Mouse (Mus musculus): Measurements from ENCODE around the gene Pcsk7. TPM values are rescaled to one million over a fixed set of nuclear protein-coding genes. Genes with fewer than 3 reads are reported as not detected.

The Pcsk7 gene
- total RNA-seq, 2 experiments from 2014 or later, result 13.7 to 13.9 TPM

DNA sequence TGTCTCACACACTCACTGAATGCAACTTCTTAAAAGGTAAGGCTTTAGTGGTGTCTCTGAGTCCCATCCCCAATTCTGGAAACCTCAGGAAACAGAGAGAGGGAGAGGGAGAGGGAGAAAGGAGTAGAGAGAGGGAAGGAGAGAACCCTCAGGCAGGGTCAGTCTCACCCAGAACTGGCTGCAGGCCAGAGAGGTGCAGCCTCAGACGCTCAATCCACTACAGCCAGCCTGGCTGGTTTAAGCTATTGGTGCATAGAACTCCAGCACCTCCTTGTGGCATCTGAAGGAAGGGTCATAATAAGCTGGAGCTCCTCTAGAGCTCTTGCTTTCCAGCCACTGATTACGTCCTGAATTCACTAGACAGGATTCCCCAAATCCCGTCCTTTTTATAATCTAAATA is 30.6 kb downstream of the Pcsk7 start:
- peak; percentile 66 for DNase-seq
- intact Hi-C loops (cut with DNase I; ENCODE audit: low total_unique reads), result loop anchor here (2.0 kb wide), 1 partner anchor 24 kb away; no protein-coding TSS in a partner anchor

DNA sequence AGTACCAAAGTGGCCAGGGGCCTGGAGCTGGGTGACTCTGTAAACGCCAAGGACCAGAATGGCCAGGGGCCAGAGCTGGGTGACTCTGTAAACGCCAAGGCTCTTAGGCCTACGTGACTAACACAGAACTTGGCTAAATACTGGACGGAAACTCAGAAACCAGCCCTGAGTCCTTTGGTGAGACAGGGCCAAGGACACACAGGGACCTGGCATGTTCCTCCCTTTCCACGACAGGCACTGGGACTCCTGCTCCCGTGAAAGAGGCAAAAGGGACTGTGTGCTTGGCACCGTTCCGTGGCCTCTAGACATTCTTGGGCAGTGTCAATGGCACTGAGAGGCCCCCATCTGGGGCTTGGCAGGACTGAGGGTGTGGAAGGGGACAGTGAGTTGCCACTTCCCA is 31.8 kb downstream of the Pcsk7 start:
- DNase-seq, result no peak
- intact Hi-C loops (cut with DNase I; ENCODE audit: low total_unique reads), result no loop called here

DNA sequence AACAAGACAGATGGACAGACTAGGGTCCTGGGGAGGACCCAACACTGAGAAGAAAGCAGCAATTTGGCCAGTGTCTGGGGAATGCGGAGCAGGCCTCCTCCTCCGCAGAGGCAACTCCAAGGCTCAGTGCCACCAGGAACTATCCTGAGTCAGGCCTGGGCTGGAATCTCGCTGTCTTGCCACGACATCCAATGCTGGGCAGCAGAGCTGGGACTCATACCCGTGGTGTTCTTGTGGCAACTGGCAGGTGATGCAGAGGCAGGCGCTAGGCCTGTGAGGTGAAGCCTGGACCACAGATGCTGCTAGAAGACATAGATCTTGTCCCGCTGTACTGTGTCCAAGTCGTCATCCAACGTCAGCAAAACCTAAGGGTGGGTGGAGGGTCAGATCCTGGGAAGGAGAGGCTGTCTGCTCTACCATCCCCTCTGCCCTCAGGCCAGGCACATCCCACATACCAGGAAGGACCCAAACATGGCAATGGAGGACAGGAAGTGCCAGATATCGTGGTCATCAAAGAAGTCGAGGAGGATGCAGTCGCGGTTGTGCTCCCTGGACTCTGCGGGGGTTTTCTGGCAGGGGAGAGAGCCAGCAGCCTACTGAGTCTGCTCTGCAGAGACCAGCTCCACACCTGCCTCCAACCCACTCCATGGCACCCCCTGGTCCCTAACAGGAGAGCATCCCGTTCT is 32.8 kb downstream of the Pcsk7 start:
- intact Hi-C loops (cut with DNase I; ENCODE audit: low total_unique reads), result no loop called here
- DNase-seq, result no peak

DNA sequence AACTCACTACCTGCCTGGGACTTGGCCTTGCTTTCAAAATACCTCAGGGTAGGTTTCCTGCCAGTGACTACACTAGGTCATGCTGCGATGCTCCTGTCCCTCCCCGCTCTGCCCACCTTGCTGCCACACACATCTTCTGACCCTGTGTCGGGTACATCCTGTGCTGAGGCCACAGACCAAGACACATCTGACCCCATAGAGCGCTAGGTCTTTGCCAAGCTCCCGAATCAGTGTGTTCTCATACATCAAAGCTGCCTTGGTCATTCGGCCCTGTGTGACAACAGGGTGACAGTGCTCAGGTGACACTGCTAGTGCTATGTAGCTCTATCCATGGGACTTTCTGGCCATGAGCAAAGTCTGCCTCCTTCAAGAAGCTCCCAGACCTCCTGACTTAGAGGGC is 33.5 kb downstream of the Pcsk7 start:
- DNase-seq, result no peak
- intact Hi-C loops (cut with DNase I; ENCODE audit: low total_unique reads), result no loop called here

DNA sequence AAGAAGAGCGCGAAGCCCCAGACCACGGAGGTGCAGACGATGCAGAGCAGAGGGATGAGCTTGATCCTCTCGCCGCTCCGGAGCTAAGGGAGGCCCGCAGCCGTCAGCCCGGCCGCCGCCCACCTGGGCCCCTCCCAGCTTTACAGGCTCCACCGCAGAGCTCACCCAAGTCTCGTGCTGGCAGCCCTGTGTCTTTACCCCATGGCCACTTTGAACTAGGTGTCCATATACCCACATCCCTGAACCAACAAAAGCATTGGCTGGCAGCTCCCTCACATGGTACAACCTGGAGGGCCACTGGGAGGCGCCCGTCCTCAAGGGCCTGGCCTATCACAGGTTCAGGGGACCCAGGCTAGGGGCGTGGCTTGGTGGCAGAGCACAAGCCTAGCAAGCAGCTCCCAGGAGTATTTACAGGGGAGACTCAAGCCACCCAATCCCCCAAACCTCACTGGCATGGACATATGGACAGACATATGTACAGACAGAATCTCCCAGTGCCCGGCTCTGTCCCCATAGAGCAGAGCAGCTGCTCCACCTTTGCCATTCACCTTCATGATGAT is 35.1 kb downstream of the Pcsk7 start:
- DNase-seq, result no peak
- intact Hi-C loops (cut with DNase I; ENCODE audit: low total_unique reads), result no loop called here

DNA sequence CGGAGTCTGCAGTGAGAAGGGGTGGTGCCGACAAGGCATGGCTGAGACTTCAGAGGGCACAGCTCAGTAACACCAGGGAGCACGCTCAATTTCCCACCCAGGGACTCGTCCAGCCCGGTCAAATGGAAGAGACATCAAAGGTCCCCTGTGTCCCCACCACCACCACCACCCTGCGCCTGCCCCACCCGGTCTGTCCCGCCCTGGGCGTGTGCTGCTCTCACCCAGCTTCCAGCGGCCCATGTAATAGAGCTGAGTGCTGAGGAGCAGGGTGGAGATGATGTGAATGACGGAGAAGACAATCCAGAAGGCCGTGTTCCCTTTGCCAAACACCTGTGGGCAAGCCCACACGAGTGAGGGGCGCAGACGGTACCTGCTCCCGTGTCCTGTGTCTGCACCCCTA is 36.2 kb downstream of the Pcsk7 start:
- DNase-seq, result no peak
- intact Hi-C loops (cut with DNase I; ENCODE audit: low total_unique reads), result no loop called here

DNA sequence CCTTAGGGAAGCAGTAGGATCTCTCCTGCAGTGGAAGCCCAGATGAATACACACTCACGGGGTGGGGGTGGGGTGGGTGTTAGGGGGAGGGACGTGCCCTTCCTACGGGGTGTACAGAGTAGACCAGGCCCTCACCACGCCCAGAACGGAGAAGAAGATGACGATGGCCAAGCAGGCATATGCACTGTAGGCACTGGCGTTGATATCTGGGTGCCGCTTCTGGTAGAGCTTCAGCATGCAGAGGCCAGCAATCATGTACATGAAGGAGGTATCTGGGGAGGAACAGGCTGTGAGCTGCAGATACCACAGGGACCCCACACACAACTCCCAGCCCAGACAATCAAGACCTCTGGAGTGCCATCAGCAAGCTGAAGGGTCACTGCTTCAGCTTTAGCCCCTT is 36.6 kb downstream of the Pcsk7 start:
- no peak for DNase-seq
- intact Hi-C loops (cut with DNase I; ENCODE audit: low total_unique reads), result no loop called here

DNA sequence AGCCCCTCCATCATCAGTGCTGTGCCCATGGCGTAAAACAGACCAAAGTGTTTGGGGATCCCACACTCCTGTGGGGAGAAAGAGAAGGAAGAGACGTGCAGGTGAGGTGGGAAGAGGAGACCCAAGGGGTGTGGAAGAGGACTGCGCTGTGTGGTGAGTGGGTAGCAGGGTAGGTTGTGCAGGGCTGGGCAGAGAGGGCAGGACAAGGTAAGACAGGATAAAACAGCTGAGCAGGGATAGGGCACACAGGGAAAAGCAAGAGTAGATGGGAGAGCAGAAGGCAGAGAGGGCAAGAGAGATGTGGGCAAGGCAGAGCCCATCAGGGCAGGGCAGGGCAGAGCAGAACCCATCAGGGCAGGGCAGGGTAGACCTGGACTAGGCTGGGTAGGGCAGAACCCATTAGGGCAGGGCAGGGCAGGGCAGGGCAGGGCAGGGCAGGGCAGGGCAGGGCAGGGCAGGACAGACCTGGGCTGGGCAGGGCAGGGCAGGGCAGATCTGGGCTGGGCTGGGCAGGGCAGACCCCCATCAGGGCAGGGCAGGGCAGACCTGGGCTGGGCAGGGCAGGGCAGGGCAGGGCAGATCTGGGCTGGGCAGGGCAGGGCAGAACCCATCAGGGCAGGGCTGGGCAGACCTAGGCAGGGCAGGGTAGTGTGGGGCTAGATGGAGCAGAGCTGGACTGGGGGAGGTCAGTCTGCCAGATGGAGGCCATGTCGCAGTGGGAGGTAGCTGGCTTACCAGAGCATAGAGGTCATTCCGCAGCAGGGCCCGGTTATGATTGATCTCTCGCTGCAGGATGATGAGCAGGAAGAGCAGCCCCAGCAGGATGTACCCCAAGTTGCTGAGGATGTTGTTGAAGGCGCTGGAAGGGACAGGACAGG is 37.6 kb downstream of the Pcsk7 start:
- DNase-seq, result no peak
- intact Hi-C loops (cut with DNase I; ENCODE audit: low total_unique reads), result no loop called here

DNA sequence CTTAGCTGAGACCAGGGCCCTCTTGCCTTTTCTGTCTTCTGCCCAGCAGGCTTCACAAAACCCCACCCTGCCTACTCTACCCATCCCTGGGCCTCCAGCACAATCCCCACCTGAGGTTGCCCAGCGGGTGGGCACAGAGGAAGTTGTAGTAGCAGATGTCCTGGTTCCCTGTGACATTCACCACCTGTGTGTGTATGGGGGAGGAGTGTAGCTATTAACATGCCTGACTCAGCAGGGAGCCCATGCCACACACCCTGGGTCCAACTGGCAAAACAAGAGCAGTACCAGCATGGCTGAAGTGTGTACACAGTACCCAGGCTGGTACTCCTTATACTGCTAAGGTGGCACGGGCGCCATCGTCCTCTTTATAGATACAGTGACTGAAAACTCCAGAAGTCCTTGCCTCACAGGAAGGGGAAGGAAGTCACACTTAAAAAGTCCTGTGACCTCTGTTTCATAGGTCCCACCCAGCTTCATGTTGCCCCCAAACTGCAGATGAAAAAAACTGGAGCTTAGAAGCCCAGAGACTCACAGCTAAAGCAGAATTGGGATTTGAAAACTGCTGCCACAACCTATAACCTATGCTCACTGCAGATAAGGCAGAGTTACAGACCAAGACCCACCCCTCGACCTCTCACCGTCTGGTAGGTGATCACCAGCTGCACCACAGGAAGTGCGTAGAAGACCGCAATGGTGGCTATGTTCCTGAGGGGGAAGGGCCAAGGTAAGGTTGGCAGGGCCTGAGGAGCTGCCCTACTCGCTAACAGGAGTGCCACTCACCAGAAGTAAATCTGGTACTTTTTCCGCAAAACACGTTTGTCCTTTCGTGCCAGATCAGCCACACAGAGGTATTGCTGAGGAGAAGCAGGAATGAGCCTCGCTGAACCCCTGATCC is 38.5 kb downstream of the Pcsk7 start:
- no peak for DNase-seq

DNA sequence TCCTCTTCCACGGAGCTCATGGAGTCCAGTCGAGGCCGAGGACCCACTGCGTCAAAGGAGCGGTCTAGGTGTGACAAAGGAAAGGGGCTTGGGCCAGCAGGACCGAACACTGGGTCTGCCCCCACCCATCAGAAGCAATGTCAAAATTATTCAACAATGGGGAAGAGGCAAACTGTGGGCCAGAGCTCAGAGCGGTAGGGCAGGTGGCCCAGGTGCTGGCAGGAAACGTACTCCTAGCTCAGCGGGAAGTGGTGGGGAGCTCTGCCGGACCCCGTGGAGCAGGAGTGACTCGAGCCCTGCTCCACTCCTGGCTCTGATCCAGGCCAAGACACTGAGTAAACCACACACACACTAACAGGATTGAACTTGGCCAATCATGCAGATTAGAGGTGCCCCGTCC is 39.4 kb downstream of the Pcsk7 start:
- intact Hi-C loops (cut with DNase I; ENCODE audit: low total_unique reads), result no loop called here
- DNase-seq, result no peak

More for the DNA sequence above, 38.5 kb downstream of the Pcsk7 start:
- intact Hi-C loops (cut with DNase I; ENCODE audit: low total_unique reads), result no loop called here

DNA sequence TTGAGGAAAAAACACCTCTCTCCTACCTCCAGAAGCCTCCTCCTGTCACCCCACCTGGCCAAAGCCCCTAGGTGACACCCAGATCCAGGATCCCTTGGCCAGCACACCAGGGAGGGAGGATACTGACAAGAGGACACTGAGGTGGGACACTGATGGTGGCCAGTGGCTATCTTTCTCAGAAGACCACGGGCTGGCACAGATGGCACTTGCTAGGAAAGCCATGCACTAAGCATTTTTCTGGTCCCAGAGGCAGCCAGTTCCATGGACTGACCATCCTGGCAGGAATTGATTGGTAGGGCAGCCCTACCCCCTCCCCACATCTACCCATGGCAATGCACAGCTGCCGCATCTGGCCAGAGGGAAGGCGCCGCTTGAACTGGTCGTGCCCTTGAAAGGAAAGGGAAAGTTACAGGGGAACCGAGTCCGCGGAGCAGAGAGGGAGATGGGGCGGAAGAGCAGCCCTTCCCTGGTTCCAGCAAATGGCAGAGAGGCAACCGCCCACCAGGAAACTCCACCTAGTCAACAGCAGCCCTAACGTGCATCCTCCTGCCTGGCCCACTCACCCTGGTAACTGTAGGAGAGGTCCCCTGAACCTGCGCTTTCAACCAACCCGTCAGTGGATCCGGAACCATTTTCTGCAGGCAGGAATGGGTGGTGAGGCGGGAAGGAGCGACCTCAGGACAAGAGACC is 40.0 kb downstream of the Pcsk7 start:
- no peak for DNase-seq
- intact Hi-C loops (cut with DNase I; ENCODE audit: low total_unique reads), result no loop called here

DNA sequence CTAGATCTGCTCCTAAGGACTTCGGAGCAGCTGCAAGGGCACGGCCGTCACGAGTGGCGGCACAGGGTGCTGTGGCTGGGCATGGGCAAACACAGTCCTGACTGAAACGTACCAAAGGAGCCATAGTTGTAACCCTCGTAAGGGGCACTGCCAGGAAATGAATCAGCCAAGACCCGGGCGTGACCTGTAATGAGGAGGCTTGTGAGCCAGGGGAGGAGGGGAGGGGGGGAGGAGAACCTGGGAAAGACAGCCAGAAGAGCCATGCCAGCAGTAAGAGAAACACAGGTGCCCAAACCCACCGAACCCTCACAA is 40.5 kb downstream of the Pcsk7 start:
- DNase-seq, result no peak
- intact Hi-C loops (cut with DNase I; ENCODE audit: low total_unique reads), result no loop called here

DNA sequence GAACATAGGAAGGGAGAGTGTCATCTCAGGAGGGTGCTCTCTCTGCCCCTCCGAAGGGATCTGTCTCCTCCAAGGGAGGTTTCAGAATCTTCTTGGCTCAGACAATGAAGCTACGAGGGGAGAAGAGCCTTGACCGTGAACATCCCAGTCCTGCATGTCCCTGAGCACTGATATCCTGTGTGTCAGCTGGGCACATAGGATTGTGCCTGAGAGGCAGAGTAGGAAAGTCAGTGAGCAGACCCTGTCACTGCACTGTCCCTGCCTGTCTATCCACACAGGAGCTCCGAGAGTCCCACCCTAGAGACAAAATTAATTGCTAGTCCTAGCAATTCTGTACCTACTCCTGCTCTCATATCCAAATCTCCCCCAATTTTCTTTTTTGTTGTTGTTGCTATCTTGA is 45.8 kb downstream of the Pcsk7 start:
- intact Hi-C loops (cut with DNase I; ENCODE audit: low total_unique reads), result no loop called here
- DNase-seq, result no peak

DNA sequence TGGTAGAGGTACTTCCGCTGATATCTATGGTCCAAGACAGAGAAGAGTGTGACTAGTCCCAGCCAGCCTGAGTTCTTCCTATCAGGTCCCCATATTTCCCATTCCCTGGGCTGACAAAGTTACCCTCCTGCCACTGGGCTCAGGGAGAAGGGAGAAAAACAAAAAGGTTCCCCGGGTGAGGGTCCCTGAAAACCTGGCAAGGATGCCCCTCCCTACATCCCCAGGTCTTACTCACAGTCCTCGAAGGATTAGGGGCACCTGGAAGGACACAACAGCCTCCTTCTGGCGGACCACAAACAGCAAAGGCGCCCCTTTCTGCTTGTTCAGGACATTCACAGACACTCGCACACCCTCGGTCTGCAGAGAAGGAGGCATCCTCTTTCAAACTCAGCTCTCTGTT is 46.6 kb downstream of the Pcsk7 start:
- no peak for DNase-seq
- intact Hi-C loops (cut with DNase I; ENCODE audit: low total_unique reads), result no loop called here

DNA sequence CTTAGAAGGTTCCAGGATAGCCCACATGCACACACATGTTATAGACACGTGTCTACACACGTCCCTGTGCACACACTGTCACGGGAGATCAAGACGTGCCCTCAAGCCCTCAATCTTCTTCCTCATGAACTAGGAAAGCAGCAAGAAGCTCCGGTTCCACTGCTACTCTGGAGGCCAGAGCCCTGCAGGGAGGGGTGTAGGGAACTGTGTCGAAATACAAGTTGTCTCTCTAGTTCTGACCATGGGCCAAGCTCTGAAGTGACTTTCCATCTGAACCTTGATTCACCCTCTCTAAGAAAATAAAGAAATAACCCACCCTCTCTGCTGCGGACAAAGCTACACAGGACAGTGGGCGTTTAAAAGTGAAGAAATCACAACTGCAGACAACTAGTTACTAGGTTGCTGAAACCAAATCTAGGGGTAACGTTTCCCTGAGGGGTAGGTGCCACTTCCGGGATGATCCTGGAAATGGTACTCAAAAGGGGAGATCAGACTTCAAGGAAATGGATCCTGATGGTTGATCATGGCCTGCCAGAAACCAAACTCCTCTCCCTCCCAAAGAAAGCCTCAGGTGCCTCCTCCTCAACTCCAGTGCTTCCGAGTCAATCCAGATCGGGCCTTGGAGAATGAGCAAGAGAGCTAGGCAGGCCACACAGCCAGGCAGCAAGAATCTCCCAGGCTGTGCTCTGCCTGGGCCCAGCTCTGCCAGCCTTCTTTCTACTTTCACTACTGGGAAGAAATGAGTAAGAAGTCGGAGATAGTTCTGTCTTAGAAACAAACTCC is 47.4 kb downstream of the Pcsk7 start:
- no peak for DNase-seq
- intact Hi-C loops (cut with DNase I; ENCODE audit: low total_unique reads), result no loop called here

DNA sequence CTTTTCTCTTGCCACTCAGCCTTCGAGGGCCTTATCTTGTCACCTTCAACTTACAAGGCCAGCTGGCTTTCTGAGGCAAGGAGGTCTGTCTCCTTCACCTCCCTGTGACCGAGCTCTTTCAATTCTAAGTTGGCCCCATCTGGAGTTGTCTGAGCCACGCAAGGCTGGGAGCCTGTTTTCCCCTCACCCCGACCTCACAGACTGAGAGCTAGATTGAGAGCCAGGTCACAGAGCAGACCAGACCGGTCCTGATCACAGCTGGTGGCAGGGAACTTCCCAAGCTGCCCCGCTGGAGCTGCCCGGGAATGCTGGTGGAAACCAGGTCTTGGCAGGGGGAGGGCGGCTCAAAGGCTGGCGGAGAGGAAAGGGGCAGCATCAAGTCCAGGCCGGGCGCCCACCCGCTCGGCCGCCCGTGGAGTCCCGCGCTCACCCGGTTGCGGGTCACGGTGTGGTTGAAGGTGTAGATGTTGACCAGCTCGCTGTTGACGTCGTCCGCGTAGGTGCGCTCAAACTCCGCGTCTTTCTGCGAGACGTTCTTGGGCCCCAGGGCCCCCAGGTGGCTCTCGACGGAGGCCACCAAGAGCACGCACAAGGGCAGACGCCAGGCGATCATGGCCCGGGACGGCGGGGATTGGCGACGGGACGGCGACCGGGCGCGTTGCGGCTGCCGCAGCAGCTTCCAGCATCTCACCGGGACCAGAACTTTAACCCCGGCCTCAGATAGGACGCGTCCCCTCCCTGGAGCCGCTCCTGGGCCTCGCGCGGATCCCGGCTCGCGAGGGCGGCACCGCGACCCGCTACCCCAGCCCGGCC is 48.2 kb downstream of the Pcsk7 start:
- intact Hi-C loops (cut with DNase I; ENCODE audit: low total_unique reads), result no loop called here
- peak; percentile 52 for DNase-seq

DNA sequence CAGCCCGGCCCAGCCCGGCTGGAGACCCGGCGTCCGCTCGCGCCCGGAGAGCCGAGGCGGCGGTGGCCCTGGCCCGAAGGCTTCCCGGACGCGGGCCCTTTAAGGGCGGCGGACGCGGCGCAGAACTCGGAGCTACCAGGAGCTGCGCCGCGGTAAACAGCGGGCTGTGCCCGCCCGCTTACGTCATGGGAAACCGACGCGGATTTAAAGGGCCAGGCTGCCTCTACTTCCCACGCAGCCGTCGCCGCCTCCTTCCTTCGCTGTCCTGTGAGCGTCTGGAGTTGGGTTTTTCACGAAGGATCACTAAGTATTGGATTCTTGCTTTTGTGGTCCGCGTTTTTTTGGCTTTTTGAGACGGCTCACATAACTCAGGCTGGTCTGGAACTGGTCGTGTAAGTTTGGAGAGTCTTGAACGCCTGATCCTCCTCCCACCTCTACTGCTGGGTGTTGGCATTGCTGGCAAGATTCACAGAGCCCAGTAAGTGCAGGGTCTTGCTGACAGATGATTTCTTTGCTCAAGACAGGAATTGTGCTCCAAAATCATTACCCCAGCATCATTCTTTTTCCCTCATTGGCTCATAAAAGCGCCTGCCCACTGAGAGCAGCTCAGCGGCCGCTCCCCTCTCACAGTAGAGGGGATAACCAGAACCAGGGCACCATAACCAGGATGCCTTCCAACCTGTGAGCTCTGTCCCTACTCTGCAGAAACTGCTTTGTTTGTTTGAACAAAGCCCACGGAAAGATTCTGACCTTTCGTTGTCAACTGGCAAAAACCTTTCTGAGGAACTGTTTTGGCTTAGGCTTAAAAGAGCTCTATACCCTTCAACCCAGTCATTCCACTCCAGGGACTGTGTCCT is 49.0 kb downstream of the Pcsk7 start, which contains the start of gene Sidt2:
Gene Sidt2, minus strand, starts transcription at position 152 of the 857 bp plus-strand sequence.
- peak; percentile 90 for DNase-seq
- intact Hi-C loops (cut with DNase I; ENCODE audit: low total_unique reads), result no loop called here

Measured in gastrocnemius, postnatal 14 days (tissue).